Mouse (Mus musculus) spleen, postnatal 0 days (tissue): ENCODE measurements around the gene Olfr770. TPM values are rescaled to one million over a fixed set of nuclear protein-coding genes. Genes with fewer than 3 reads are reported as not detected.

Experiments
- polyA plus RNA-seq: library from polyadenylated mRNA; unstranded; fragments of >200 nt; fragmentation: Nextera tagmentation; extraction: Ambion mirVana; gene quantifications from 2 replicates; pipeline ENCODE4 v1.2.1, GENCODE M21; 2015

The Olfr770 gene
- not detected in 2 replicates for polyA plus RNA-seq

DNA sequence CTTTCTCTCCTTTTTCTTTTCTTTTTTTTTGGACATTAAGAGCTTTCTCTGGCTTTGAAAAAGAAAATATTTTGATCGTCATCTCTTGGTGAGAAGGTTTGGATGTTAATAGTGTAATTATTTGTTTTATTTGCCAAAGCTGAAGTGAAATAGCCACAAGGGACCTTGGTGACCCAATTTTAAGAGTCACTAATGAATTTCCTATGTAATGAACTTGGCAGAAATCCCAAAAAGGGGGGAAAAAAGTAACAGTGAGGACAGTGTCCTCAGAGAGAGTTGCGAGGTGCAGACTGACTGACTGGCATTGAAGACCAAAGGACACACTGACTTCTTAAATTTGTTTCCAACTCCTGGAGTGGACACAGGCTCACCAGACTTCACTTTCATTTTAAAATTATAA lies at the start of gene Olfr770:
Olfr770 (minus strand) TSS at position 101 of the 400 bp plus-strand sequence.

GRCm38 (mm10) chr10:129187319-129187718 lies 48.5 kb upstream of the Olfr770 start, which contains the start of gene Olfr773:
TSS of gene Olfr773 (minus strand) at chr10:129187419.

GRCm38 (mm10) chr10:129177821-129178220 lies 39.0 kb upstream of the Olfr770 start, which contains the start of gene Olfr772:
TSS of gene Olfr772 (minus strand) at chr10:129177921.

DNA sequence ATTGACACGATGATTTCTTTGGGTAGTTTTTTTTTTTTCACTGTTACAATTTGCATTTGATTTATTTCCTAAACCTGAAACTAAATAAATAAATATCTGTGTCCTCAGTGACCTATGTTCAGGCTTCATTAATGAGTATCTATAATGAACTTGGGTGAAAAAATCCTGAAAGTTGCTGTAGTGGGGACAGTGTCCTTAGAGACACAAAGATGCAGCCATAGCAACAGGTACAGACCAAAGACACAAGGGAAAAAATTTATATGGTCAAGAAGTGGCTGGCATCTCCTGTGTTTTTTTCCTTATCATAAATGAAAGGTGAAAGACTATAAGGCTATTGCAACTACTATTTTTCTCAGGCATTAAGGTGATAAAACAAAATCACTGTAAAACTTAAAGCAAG lies 25.9 kb upstream of the Olfr770 start, which contains the start of gene Olfr771:
Olfr771 (minus strand) TSS at position 101 of the 400 bp plus-strand sequence.

GRCm38 (mm10) chr10:129117761-129118160 lies 21.0 kb downstream of the Olfr770 start, which contains the start of gene Olfr769:
TSS of gene Olfr769 (minus strand) at chr10:129117861.

DNA sequence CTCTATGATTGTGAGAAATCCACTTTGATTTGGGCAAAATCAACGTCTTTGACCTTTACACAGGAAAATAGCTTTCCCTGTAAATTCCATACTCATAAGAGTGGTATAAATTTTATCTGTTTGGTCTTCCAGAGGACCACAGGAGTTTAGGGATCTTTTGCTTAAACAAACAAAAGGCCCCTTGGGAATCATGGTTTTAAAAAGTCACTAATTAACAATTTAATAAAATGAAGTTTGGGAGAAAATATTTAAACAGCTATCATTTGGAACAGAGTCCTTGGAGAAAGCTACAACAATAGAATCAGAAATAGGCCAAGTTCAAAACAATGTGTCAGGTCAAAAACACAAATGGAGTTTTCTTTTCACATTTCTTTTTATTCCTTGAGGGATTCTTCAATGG lies 39.5 kb downstream of the Olfr770 start, which contains the start of gene Olfr768:
Olfr768 (minus strand) TSS at position 101 of the 400 bp plus-strand sequence.

DNA sequence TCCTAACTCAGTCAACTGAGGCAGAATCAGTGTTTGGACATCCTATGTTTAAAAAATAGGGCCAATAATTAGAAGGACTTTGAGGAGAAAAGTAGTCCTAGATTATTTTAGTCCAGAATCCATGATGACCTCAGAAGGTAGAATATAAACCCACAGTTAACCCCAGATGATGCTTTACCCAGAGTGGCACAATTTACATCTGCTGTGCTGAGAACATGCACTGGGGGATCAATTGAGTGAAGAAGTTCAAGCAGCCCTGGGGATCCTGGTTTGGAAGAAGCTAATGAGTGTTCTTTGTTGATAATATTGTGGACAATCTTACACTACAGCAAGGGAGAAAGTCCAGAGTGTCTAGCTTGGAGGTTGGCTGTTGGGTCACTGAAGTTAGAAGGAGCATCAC lies 56.0 kb downstream of the Olfr770 start, which contains the start of gene Olfr767:
Olfr767 (minus strand) TSS at position 101 of the 400 bp plus-strand sequence.

Other genes with a start within 250 kb of the Olfr770 start
- 0.82 and 1.2 TPM in 2 replicates for gene Gdf11, start 247.3 kb downstream of the Olfr770 start, polyA plus RNA-seq
- gene Cd63, start 238.0 kb downstream of the Olfr770 start, polyA plus RNA-seq, result 240 and 284 TPM in 2 replicates
- gene Rdh5, start 216.1 kb downstream of the Olfr770 start, polyA plus RNA-seq, result 4.8 and 5.9 TPM in 2 replicates
- 116 and 145 TPM in 2 replicates for gene Bloc1s1, start 215.0 kb downstream of the Olfr770 start, polyA plus RNA-seq
- gene Itga7, start 205.2 kb downstream of the Olfr770 start, polyA plus RNA-seq, result 2.5 and 3.2 TPM in 2 replicates
- gene Mettl7b, start 178.0 kb downstream of the Olfr770 start, polyA plus RNA-seq, result 0.10 TPM in 1 of 2 replicates, not detected in the other
- not detected in 2 replicates for gene Olfr9, start 149.6 kb downstream of the Olfr770 start, polyA plus RNA-seq
- not detected in 2 replicates for gene Olfr763, start 128.2 kb downstream of the Olfr770 start, polyA plus RNA-seq
- gene Olfr764-ps1, start 99.1 kb downstream of the Olfr770 start, polyA plus RNA-seq, result not detected in 2 replicates
- gene Olfr765, start 89.0 kb downstream of the Olfr770 start, polyA plus RNA-seq, result not detected in 2 replicates
- gene Olfr766-ps1, start 70.0 kb downstream of the Olfr770 start, polyA plus RNA-seq, result not detected in 2 replicates
- not detected in 2 replicates for gene Olfr767, start 56.1 kb downstream of the Olfr770 start, polyA plus RNA-seq
- not detected in 2 replicates for gene Olfr768, start 39.6 kb downstream of the Olfr770 start, polyA plus RNA-seq
- not detected in 2 replicates for gene Olfr769, start 21.1 kb downstream of the Olfr770 start, polyA plus RNA-seq
- not detected in 2 replicates for gene Olfr771, start 25.8 kb upstream of the Olfr770 start, polyA plus RNA-seq
- not detected in 2 replicates for gene Olfr772, start 38.9 kb upstream of the Olfr770 start, polyA plus RNA-seq
- gene Olfr773, start 48.4 kb upstream of the Olfr770 start, polyA plus RNA-seq, result not detected in 2 replicates
- not detected in 2 replicates for gene Olfr774, start 97.2 kb upstream of the Olfr770 start, polyA plus RNA-seq
- gene Olfr775, start 109.4 kb upstream of the Olfr770 start, polyA plus RNA-seq, result not detected in 2 replicates
- gene Olfr776, start 120.1 kb upstream of the Olfr770 start, polyA plus RNA-seq, result not detected in 2 replicates
- gene Olfr777, start 132.5 kb upstream of the Olfr770 start, polyA plus RNA-seq, result not detected in 2 replicates
- gene Olfr780, start 179.1 kb upstream of the Olfr770 start, polyA plus RNA-seq, result not detected in 2 replicates
- not detected in 2 replicates for gene Olfr781, start 189.9 kb upstream of the Olfr770 start, polyA plus RNA-seq
- gene Olfr782, start 209.9 kb upstream of the Olfr770 start, polyA plus RNA-seq, result not detected in 2 replicates
- gene Olfr784, start 245.1 kb upstream of the Olfr770 start, polyA plus RNA-seq, result 0.04 and 0.07 TPM in 2 replicates